Mouse (Mus musculus) neutrophil, adult 65 days (primary cell): Measurements from ENCODE around the gene Il15ra. TPM values are rescaled to one million over a fixed set of nuclear protein-coding genes. Genes with fewer than 3 reads are reported as not detected.

Experiments used
- total RNA-seq: library from RNA; stranded (reverse); gene quantifications from 2 replicates; pipeline ENCODE4 v1.2.4, GENCODE M21; 2023

Il15ra gene
- total RNA-seq = 9.2 and 9.3 TPM in 2 replicates

GRCm38 (mm10) chr2:11705201-11706025 is at the start of gene Il15ra:
Gene Il15ra (plus strand): TSS chr2:11705290.

GRCm38 (mm10) chr2:11777091-11778068 is 72.3 kb downstream of the Il15ra start, which contains the start of the genes Fbh1 and Ankrd16:
Gene Fbh1 (minus strand): TSS chr2:11777582.
Gene Ankrd16 (plus strand): TSS chr2:11777876.

Other genes starting within 250 kb of the Il15ra start
- gene Pfkfb3, start 151.2 kb upstream of the Il15ra start, total RNA-seq = 61.2 and 85.4 TPM in 2 replicates
- gene Rbm17, start 101.1 kb upstream of the Il15ra start, total RNA-seq = 74.6 and 77.6 TPM in 2 replicates
- gene Gm17490, start 79.0 kb upstream of the Il15ra start, total RNA-seq = not detected in 2 replicates
- 0.22 and 0.91 TPM in 2 replicates for gene Il2ra, start 62.5 kb upstream of the Il15ra start, total RNA-seq
- gene Fbh1, start 72.3 kb downstream of the Il15ra start, total RNA-seq = 53.0 and 60.3 TPM in 2 replicates
- 72.3 and 107 TPM in 2 replicates for gene Ankrd16, start 72.6 kb downstream of the Il15ra start, total RNA-seq